Mouse (Mus musculus) liver, adult 2 months (tissue): ENCODE results near the gene Mad2l2. TPM values are rescaled to one million over a fixed set of nuclear protein-coding genes. Genes with fewer than 3 reads are reported as not detected.

Source experiments
- DNase-seq: peaks from one replicate; pipeline ENCODE4 v3.0.0-alpha.2; 2011; ENCODE audit warnings: low read depth, low spot score; ENCODE audit errors: extremely low read depth
- H3K27ac ChIP-seq: fragments of 200-500 bp; replicated peaks from 2 replicates; pipeline ENCODE4 v1.5.1; 2012; ENCODE audit warnings: low read depth, mild to moderate bottlenecking, control low read depth, inconsistent platforms, low read length; ENCODE audit not compliant: insufficient read depth
- H3K27me3 ChIP-seq: fragments of 200-500 bp; 2 replicates; pipeline ENCODE4 v1.6.1; 2012; ENCODE audit warnings: mild to moderate bottlenecking, moderate library complexity, low read length, inconsistent platforms; ENCODE audit not compliant: control insufficient read depth, insufficient read depth
- H3K36me3 ChIP-seq: fragments of 200-500 bp; 2 replicates; pipeline ENCODE4 v1.6.1; 2012; ENCODE audit warnings: low read length, inconsistent platforms; ENCODE audit not compliant: control insufficient read depth, insufficient read depth
- H3K4me1 ChIP-seq: fragments of 200-500 bp; 2 replicates; pipeline ENCODE4 v1.6.1; 2011; ENCODE audit warnings: low read length; ENCODE audit not compliant: control insufficient read depth, insufficient read depth
- H3K4me3 ChIP-seq: fragments of 200-500 bp; 2 replicates; pipeline ENCODE4 v1.5.1; 2011; ENCODE audit warnings: low read depth, mild to moderate bottlenecking, control low read depth, low read length, moderate library complexity; ENCODE audit not compliant: insufficient read depth
- H3K79me2 ChIP-seq: fragments of 200-500 bp; 2 replicates; pipeline ENCODE4 v1.6.1; 2012; ENCODE audit warnings: inconsistent platforms, mild to moderate bottlenecking, low read length, moderate library complexity; ENCODE audit not compliant: control insufficient read depth, insufficient read depth
- H3K9ac ChIP-seq: fragments of 200-500 bp; 2 replicates; pipeline ENCODE4 v1.6.1; 2012; ENCODE audit warnings: low read depth, mild to moderate bottlenecking, control low read depth, inconsistent platforms, low read length
- CTCF ChIP-seq: fragments of 200-500 bp; IDR thresholded peaks from 2 replicates; pipeline ENCODE4 v1.5.1; 2011; ENCODE audit warnings: low read depth, low read length, control low read depth
- POLR2A ChIP-seq: fragments of 200-500 bp; IDR thresholded peaks from 2 replicates; pipeline ENCODE4 v1.6.1; 2011; ENCODE audit warnings: low read length, control low read depth; ENCODE audit not compliant: insufficient read depth; ENCODE audit errors: extremely low read depth
- WGBS: fragments of 180-500 bp; shearing (Covaris S2); methylation state at CpG from one replicate; pipeline ENCODE4 v1.1.7; 2018; 5-methylcytosine and 5-hydroxymethylcytosine counted together
- polyA plus RNA-seq: library from polyadenylated mRNA; depleted of rRNA; stranded (reverse); fragments of >200 nt; gene quantifications from 2 replicates; pipeline ENCODE4 v1.2.3, GENCODE M21; 2012
- total RNA-seq: library from RNA; depleted of rRNA; stranded (reverse); fragments of >200 nt; gene quantifications from 2 replicates; pipeline ENCODE4 v1.2.3, GENCODE M21; 2014

Mad2l2 gene
- total and polyA plus RNA-seq, 2 experiments, result 8.9 to 49.6 TPM

DNA sequence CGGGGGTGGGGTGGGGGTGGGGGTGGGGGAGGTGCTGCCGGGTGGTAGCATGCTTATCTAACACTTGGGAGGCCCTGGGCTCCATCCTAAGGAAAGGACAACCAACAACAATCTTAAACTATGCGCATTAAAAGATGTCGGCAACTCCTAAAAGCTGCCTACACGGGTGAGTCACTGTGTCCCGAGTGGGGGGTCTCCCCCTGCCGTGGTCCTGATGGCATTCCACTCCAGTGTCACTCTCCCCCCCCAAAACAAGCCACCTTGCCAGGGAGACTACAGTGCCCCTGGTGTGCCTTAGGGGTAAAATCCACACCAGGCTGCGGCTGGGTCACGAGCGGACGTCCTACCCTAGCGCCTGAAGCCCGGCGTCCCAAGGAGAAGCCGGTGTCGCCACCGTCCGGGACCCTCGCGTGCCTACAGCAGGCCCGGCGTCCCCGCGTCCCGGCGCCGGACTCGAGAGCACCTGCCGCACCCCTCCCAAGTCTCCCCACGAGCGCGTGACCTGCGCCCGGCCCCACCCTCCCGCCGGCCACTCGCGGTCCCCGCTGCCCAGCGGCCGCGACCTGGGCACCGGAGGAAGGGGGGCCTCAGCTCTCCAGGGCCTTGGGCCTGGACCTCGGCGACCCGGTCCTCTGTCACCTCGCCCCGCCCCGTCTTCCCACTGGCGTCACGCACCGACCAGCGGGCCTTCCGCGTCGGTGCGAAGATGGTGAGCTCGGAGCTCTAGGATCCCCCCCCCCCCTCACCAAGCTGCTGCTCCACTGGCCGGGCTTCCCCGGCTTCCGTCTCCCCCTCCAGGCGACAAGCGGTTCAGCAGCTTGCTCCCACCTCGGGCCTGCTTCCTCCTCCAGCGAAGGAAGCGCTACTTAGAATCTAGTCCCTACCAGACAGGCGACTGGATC, 21.3 kb downstream of the Mad2l2 start, which contains the start of gene Fbxo6:
TSS of gene Fbxo6 (minus strand) at position 874 of the 902 bp plus-strand sequence.
- 1% methylated on average over 64 of the region's 67 CpGs for WGBS

DNA sequence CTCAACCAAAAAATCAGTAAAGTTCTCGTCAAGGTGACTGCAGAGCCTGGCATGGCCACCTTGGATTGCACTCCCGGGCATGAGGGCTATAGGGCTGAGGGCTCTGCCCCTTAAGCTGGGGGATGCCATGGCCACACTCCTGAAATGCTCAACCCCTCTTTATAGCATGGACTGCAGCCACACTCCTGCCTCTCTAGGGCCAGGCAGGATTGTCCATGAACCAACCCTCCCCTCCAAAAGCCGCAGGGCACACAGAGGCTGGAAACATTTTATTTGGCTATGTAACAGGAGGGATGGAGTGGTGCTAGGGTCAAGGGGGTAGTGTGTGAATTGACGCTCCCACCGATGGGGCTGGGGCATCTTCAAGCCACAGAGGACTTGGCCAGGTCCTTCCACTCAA, 22.4 kb downstream of the Mad2l2 start:
- H3K36me3 ChIP-seq, result no peaks in the 10 kb centered on the region
- no peak overlapping the region for H3K4me3 ChIP-seq
- H3K4me1 ChIP-seq, result peaks cover 14% of the 10 kb centered on the region
- no peak for TF ChIP-seq POLR2A
- TF ChIP-seq CTCF, result no peak
- H3K27ac ChIP-seq, result no peak overlapping the region
- no peaks in the 10 kb centered on the region for H3K79me2 ChIP-seq
- H3K9ac ChIP-seq, result no peak overlapping the region
- WGBS, result 94% methylated on average over 5 of the region's 5 CpGs
- DNase-seq, result no peak
- no peaks in the 10 kb centered on the region for H3K27me3 ChIP-seq

More for the DNA sequence above, 21.3 kb downstream of the Mad2l2 start, which contains the start of gene Fbxo6:
- peaks cover 18% of the 10 kb centered on the region for H3K4me1 ChIP-seq
- H3K9ac ChIP-seq, result peak within 1 kb of the TSS; percentile 91
- H3K79me2 ChIP-seq, result no peaks in the 10 kb centered on the region
- H3K27ac ChIP-seq, result peak within 1 kb of the TSS; percentile 99
- no peaks in the 10 kb centered on the region for H3K27me3 ChIP-seq
- H3K36me3 ChIP-seq, result no peaks in the 10 kb centered on the region
- H3K4me3 ChIP-seq, result peak within 1 kb of the TSS; percentile 90
- DNase-seq, result peak; percentile 71
- TF ChIP-seq POLR2A, result no peak
- peak; percentile 80 for TF ChIP-seq CTCF

DNA sequence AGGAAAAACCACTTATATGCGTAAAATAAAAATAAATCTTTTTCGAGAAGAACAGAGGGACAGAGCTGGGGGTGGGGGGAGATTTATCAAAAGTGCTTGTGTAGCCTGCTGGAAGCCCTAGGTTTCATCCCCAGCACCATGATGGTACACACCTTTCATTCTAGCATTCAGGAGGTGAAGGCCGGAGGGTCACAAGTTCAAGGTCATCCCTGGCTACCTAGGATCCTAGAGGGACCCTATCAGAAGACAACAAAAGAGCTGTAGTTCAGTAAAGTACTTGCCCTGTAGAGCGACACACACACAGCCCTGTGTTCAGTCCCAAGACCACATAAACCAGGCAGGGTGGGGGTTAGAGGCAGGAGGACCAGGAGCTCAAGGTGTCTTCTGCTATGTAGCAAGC, 23.8 kb downstream of the Mad2l2 start:
- no peaks in the 10 kb centered on the region for H3K79me2 ChIP-seq
- H3K36me3 ChIP-seq, result no peaks in the 10 kb centered on the region
- TF ChIP-seq CTCF (no peak), POLR2A (no peak)
- no peaks in the 10 kb centered on the region for H3K27me3 ChIP-seq
- DNase-seq, result no peak
- peaks cover 13% of the 10 kb centered on the region for H3K4me1 ChIP-seq
- WGBS, result 91% methylated on average over 4 of the region's 4 CpGs
- no peak overlapping the region for H3K9ac ChIP-seq
- H3K27ac ChIP-seq, result no peak overlapping the region
- H3K4me3 ChIP-seq, result no peak overlapping the region

DNA sequence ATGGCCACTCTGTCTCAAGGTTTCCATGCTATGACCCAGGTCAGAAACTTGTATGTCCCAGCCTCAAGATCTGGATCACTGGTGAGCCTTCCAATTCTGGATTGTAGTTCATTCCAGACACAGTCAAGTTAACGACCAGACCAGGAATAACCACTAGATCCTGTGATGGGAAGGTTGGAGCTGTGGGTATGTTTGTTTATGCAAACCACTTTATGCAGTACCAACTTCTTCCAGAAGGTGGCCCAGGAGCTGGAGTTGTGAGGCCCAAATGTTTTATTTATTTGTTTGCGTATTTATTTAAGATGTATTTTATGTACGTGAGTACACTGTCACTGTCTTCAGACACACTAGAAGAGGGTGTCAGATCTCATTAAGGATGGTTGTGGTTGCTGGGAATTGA, 24.8 kb downstream of the Mad2l2 start:
- no peak overlapping the region for H3K4me3 ChIP-seq
- no peak overlapping the region for H3K9ac ChIP-seq
- H3K36me3 ChIP-seq, result no peaks in the 10 kb centered on the region
- 49% methylated on average over 3 of the region's 3 CpGs for WGBS
- no peak overlapping the region for H3K27ac ChIP-seq
- peaks cover 13% of the 10 kb centered on the region for H3K4me1 ChIP-seq
- TF ChIP-seq POLR2A (no peak), CTCF (peak; percentile 38; the same call in 1 of the 2 replicates)
- H3K79me2 ChIP-seq, result no peaks in the 10 kb centered on the region
- peak; percentile 38 for DNase-seq
- no peaks in the 10 kb centered on the region for H3K27me3 ChIP-seq

DNA sequence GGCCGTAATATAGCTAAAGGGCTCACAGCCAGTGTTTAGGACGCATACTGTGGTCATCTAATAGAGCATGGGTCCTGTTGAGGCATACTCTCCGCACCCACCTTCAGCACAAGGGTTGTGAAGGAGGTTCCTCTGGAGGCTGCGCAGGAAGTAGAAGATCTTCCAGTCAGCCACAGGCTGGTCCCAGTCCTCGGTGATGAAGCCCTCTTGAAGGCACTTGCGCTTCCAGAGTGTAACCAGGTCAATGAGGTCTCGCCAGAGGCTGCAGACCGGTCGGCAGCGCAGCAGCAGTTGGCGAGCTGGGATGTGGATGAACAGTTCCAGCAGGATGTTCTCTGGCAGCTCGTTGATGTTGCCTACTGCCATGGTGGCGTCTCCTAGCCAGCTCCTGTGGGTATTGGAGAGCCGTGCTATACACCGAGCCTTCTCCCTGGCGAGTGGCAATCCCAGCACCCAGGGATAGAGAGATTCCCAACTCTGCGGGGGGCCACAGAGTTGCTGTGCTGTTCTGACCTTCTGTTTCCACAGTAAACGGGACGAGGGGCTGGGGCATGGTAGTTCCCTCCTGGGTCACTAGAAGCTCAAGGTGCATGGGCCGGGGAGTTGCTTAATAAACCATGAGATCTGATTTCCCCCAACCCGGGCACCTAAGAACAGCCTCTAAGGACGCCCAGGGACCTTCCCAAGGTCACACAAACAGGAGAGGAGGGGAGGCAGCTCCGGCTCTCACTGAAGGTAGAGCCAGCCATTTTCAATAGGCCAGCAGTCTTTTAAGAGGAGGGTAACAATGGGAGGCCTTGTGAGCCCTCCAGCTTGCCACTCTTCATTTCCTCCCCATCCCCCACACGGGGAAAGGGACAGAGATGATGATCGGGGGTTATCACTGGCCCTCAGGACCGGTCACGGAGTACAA, 28.5 kb downstream of the Mad2l2 start:
- Histone ChIP-seq H3K27me3 (peaks cover 6% of the 10 kb centered on the region; the same call in 1 of the 2 replicates), H3K36me3 (no peaks in the 10 kb centered on the region), H3K4me3 (0 out of 2 replicates have a peak overlapping the region, but pooled peaks have one; percentile 9), H3K79me2 (no peaks in the 10 kb centered on the region), H3K27ac (no peak overlapping the region), H3K9ac (no peak overlapping the region), H3K4me1 (peaks cover 10% of the 10 kb centered on the region; the same call in 1 of the 2 replicates)
- WGBS, result 68% methylated on average over 27 of the region's 27 CpGs
- TF ChIP-seq CTCF (no peak), POLR2A (no peak)
- DNase-seq, result no peak
